Mouse (Mus musculus): ENCODE data around the gene Add2. TPM values are rescaled to one million over a fixed set of nuclear protein-coding genes. Genes with fewer than 3 reads are reported as not detected.

Gene Add2
- 163 and 253 TPM in 2 replicates for polyA plus RNA-seq (2012; ENCODE audit: low replicate concordance)

DNA sequence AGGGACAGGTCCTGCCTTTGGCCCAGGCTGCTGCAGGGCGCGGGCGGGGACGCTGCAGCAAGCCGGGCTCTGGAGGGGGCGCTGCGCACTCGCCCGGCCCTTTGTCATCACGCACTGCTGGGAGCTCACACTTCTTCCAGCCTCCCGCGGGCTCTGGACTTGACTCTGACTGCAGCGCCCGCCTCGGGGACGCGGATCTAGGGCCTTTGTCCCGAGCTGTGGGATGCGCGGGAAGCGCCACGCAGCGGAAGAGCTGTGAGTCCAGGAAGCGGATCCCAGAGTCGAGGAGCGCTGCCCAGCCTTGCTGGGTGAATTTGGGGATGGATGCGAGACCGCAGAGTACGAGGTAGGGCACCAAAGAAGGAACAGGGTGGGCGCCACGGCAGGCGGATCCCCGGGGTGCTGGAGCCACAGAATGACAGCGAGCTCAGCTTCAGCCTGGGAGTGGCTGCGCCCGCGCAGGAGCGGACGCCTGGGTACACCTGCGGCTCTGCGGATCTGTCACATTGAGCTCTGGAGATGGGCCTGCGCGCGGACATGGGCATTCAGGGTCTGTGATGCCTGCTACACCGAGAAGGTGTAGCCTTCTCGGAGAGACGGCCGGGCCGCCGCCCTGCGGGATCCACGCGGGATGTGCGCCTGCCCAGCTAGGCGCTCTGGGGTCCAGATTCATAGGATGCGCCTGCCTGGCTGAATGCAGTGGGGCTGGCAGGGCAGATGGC is at the start of gene Add2:
Gene Add2, plus strand, starts transcription at position 81 of the 722 bp plus-strand sequence.

DNA sequence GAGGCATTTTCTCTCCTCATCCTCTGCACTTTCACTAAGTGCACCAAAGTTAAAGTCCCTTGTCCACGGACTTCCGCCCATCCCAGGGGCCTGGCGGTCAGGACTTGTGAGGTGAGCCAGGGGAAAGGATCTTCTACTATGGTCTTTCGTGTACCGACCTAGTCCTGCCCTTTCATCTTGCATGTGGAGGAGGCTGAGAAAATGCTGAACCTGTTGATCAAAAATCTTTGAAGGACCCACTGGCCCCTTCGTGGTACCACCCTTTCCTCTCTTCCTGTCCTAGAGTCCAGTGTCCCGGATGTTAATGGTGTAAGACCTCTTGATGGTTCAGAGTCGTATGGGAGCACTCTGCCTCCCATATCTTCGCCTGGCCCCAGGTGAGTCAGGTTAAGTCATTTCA is 12.6 kb upstream of the Add2 start, which contains the start of gene Figla:
Gene Figla, plus strand, starts transcription at position 301 of the 400 bp plus-strand sequence.

Other genes with a start within 250 kb of the Add2 start
- gene Nat8f6, start 207.7 kb upstream of the Add2 start, polyA plus RNA-seq (2012; ENCODE audit: low replicate concordance): not detected in 2 replicates
- not detected in 2 replicates for gene Nat8f5, start 207.7 kb upstream of the Add2 start, polyA plus RNA-seq (2012; ENCODE audit: low replicate concordance)
- gene Nat8, start 196.6 kb upstream of the Add2 start, polyA plus RNA-seq (2012; ENCODE audit: low replicate concordance): not detected in 2 replicates
- not detected in 2 replicates for gene Nat8f2, start 159.5 kb upstream of the Add2 start, polyA plus RNA-seq (2012; ENCODE audit: low replicate concordance)
- 0.14 TPM in 1 of 2 replicates, not detected in the other for gene Nat8f4, start 123.8 kb upstream of the Add2 start, polyA plus RNA-seq (2012; ENCODE audit: low replicate concordance)
- 4.3 and 7.6 TPM in 2 replicates for gene Tprkb, start 116.8 kb upstream of the Add2 start, polyA plus RNA-seq (2012; ENCODE audit: low replicate concordance)
- gene Nat8f1, start 113.0 kb upstream of the Add2 start, polyA plus RNA-seq (2012; ENCODE audit: low replicate concordance): 1.5 TPM in 1 of 2 replicates, not detected in the other
- 18.3 and 66.5 TPM in 2 replicates for gene Dusp11, start 67.0 kb upstream of the Add2 start, polyA plus RNA-seq (2012; ENCODE audit: low replicate concordance)
- not detected in 2 replicates for gene Figla, start 12.5 kb upstream of the Add2 start, polyA plus RNA-seq (2012; ENCODE audit: low replicate concordance)
- 5.0 and 10.1 TPM in 2 replicates for gene Tgfa, start 166.5 kb downstream of the Add2 start, polyA plus RNA-seq (2012; ENCODE audit: low replicate concordance)

Data from leukemia stem cell, adult 10-12 weeks (primary cell).